Mouse (Mus musculus): ENCODE results near the gene Plppr3.

DNA sequence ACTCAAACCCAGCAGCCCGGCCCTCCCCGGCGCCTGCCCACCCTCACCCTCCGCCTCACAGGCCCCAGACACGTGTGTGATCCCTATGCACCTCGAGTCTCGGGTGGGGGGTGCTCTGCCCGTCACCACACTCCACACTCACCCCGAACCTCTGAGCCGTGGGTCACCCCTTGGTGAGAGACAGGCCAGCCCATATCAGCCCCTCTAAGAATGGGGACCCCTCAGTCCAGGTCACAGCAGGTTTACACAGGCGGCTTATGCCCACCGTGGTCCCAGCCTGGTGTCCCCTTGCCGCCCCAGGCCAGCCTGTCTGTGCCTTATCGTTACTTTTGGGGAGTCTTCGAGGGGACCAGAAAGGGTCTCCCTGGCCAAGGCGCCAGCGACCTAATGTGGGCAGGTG is 54.8 kb downstream of the Plppr3 start:
- TF ChIP-seq GATA1 (IDR thresholded peaks at IDR 0.05; ENCODE audit: low read depth, low read length) (no peak), POLR2A (IDR thresholded peaks at IDR 0.05; ENCODE audit: control insufficient read depth in 1 of 2, insufficient read depth in 1 of 2, low read depth in 1 of 2, low read length in 2 of 2, poor library complexity in 1 of 2) (no peak), USF1 (IDR thresholded peaks at IDR 0.05; ENCODE audit: low read depth, low read length) (no peak), POLR2AphosphoS5 (IDR thresholded peaks at IDR 0.05; ENCODE audit: borderline replicate concordance, low read depth, low read length) (no peak), EP300 (IDR thresholded peaks at IDR 0.05; ENCODE audit: low read depth in 1 of 2, low read length in 2 of 2) (no peak), NELFE (IDR thresholded peaks at IDR 0.05; ENCODE audit: low read depth, low read length) (no peak), CTCF (IDR thresholded peaks at IDR 0.05 in 2 of 3, conservative IDR thresholded peaks at IDR 0.05 in 1 of 3; ENCODE audit: control insufficient read depth in 1 of 3, insufficient read depth in 1 of 3, low read depth in 2 of 3, low read length in 3 of 3, poor library complexity in 1 of 3, severe bottlenecking in 1 of 3) (no peak), UBTF (IDR thresholded peaks at IDR 0.05; ENCODE audit: borderline replicate concordance, insufficient read depth, low read depth, low read length) (no peak), ZC3H11A (IDR thresholded peaks at IDR 0.05; ENCODE audit: low read depth, low read length) (no peak), MEF2A (IDR thresholded peaks at IDR 0.05; ENCODE audit: extremely low read depth, insufficient replicate concordance, low read depth, low read length, poor library complexity, severe bottlenecking) (no peak), MAX (IDR thresholded peaks at IDR 0.05; ENCODE audit: low read length) (no peak), TAL1 (IDR thresholded peaks at IDR 0.05; ENCODE audit: low read length) (no peak), GABPA (IDR thresholded peaks at IDR 0.05; ENCODE audit: low read depth, low read length) (no peak)

All from MEL (cell line).